Mouse (Mus musculus) embryonic facial prominence, embryonic 15.5 days (tissue): ENCODE data around the gene Ephb2. TPM values are rescaled to one million over a fixed set of nuclear protein-coding genes. Genes with fewer than 3 reads are reported as not detected.

Source experiments
- ATAC-seq: fragments of 200-750 bp; cut with Nextera tagmentation; 2 replicates; pipeline ENCODE4 v1.8.0; 2017; ENCODE audit warnings: low read depth, moderate TSS enrichment; ENCODE audit not compliant: insufficient number of reproducible peaks, low FRiP score, low TSS enrichment
- H3K27ac ChIP-seq: fragments of 300-500 bp; sonication (generic); replicated peaks from 2 replicates; pipeline ENCODE4 v1.5.1; 2015; ENCODE audit warnings: mild to moderate bottlenecking, inconsistent platforms
- H3K27me3 ChIP-seq: fragments of 300-500 bp; sonication (generic); 2 replicates; pipeline ENCODE4 v1.6.1; 2015; ENCODE audit warnings: inconsistent platforms
- H3K36me3 ChIP-seq: fragments of 300-500 bp; sonication (generic); 2 replicates; pipeline ENCODE4 v1.6.1; 2015; ENCODE audit warnings: mild to moderate bottlenecking, inconsistent platforms
- H3K4me1 ChIP-seq: fragments of 300-500 bp; sonication (generic); 2 replicates; pipeline ENCODE4 v1.6.1; 2015; ENCODE audit warnings: inconsistent platforms
- H3K4me2 ChIP-seq: fragments of 300-500 bp; sonication (generic); replicated peaks from 2 replicates; pipeline ENCODE4 v1.6.1; 2015; ENCODE audit warnings: mild to moderate bottlenecking, inconsistent platforms
- H3K4me3 ChIP-seq: fragments of 300-500 bp; sonication (generic); replicated peaks from 2 replicates; pipeline ENCODE4 v1.5.1; 2015; ENCODE audit warnings: mild to moderate bottlenecking, inconsistent platforms
- H3K9ac ChIP-seq: fragments of 300-500 bp; sonication (generic); 2 replicates; pipeline ENCODE4 v1.6.1; 2015; ENCODE audit warnings: inconsistent platforms
- H3K9me3 ChIP-seq: fragments of 300-500 bp; sonication (generic); replicated peaks from 2 replicates; pipeline ENCODE4 v1.6.1; 2016; ENCODE audit warnings: inconsistent platforms
- WGBS: fragments of 180-500 bp; shearing (Covaris S2); methylation state at CpG from one replicate; pipeline ENCODE4 v1.1.7; 2015; 5-methylcytosine and 5-hydroxymethylcytosine counted together
- polyA plus RNA-seq: library from polyadenylated mRNA; unstranded; fragments of >200 nt; fragmentation: Nextera tagmentation; extraction: Ambion mirVana; gene quantifications from 2 replicates; pipeline ENCODE4 v1.2.1, GENCODE M21; 2015

Ephb2 gene
- polyA plus RNA-seq, 1 experiment from 2014 or later, result 13.1 TPM

DNA sequence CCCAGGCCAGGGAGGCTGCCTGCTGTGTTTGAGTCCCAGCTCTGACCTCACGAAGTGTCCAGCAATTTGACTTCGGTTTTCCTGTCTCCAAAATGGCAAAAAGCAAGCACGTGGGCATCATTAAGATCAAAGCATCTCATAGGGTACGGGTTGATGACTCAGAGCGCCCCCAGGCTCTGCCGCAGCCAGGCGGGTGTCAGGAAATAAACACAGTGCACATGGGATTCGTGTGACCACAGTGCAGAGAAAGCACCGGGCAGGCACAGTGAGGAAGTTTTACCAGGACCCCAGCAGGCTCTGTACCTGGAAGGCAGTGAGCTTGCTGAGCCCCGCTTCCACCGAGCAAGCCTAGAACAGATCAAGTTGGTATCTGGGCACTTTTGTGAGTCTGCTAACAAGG lies 74.9 kb downstream of the Ephb2 start:
- 24% methylated on average over 11 of the region's 11 CpGs for WGBS
- Histone ChIP-seq H3K9ac (no peak overlapping the region), H3K27ac (0 out of 2 replicates have a peak overlapping the region, but pooled peaks have one; percentile 56), H3K4me1 (peaks cover 44% of the 10 kb centered on the region), H3K27me3 (no peaks in the 10 kb centered on the region), H3K9me3 (no peaks in the 10 kb centered on the region), H3K4me3 (no peak overlapping the region), H3K36me3 (0 out of 2 replicates have a peak, but pooled peaks cover 15% of the 10 kb centered on the region), H3K4me2 (no peak overlapping the region)
- ATAC-seq, result no peak

DNA sequence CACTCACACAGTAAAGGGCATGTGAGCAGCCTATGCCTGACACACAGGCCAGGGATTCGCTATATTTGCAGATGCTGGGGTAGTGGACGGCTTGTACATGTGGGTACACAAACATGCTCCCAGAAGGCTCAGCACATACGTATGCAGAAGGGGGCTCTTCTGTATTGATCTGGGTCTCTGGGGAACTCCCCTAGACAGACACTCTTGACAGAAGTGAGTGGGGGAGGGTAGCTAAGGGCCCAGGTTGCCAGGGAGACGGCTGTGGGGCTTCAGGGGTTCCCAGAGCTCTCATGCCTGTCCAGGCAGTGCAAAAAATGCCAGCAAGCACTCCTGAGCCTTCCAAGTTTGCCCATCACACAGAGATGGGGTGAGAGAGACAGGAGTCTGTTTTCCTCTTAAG lies 78.7 kb downstream of the Ephb2 start:
- Histone ChIP-seq H3K9me3 (no peaks in the 10 kb centered on the region), H3K27me3 (no peaks in the 10 kb centered on the region), H3K4me3 (no peak overlapping the region), H3K4me1 (peaks cover 50% of the 10 kb centered on the region), H3K36me3 (0 out of 2 replicates have a peak, but pooled peaks cover 15% of the 10 kb centered on the region), H3K9ac (no peak overlapping the region), H3K4me2 (no peak overlapping the region), H3K27ac (no peak overlapping the region)
- no peak for ATAC-seq
- 62% methylated on average over 4 of the region's 4 CpGs for WGBS

DNA sequence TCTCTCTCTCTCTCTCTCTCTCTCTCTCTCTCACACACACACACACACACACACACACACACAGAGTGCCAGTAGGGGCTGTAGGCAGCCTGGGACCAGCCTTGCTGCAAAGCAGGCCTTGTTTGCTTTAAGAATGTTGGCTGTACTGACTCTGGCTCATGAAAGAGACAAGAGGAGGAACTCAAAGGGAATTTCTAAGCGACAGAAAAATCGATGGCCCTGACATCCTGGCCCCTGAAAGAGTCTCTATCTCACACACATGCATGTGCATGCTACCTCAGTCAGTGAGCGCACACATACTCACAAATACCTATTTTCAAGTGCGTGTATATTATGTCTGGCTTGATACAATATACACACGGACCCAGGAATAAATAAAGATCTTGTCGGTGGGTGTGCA lies 79.3 kb downstream of the Ephb2 start:
- H3K27ac ChIP-seq, result no peak overlapping the region; the same call in 1 of the 2 replicates
- H3K4me1 ChIP-seq, result peaks cover 48% of the 10 kb centered on the region

DNA sequence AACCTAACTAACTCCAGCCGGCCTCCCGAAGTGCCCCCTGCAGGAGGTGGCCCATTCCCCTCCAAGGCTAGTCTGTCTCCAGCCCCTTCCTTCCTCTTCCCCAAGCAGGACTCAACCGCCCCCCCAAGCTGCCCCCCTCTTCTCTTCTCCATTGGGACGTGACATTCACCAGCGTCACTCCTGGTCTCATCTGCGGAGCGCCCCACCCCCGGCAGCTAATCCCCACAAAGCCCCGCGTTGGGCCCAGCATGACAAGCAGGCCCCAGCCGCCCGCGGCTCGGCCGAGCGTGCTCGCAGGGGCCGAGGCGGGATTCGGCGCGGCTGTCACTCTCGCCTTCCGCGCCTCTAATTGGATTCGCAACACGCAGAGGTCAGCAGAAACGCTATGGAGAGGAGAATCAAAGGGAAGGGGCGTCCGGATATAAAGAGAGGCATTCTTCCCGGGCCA lies 80.4 kb downstream of the Ephb2 start:
- Histone ChIP-seq H3K27ac (peak overlapping the region; percentile 69), H3K4me1 (peaks cover 48% of the 10 kb centered on the region)
- peak; percentile 30; the same call in 1 of the 2 replicates for ATAC-seq

More for the DNA sequence above, 79.3 kb downstream of the Ephb2 start:
- 54% methylated on average over 6 of the region's 6 CpGs for WGBS
- Histone ChIP-seq H3K27me3 (no peaks in the 10 kb centered on the region), H3K4me3 (no peak overlapping the region), H3K4me2 (no peak overlapping the region), H3K36me3 (0 out of 2 replicates have a peak, but pooled peaks cover 15% of the 10 kb centered on the region), H3K9ac (no peak overlapping the region), H3K9me3 (no peaks in the 10 kb centered on the region)
- ATAC-seq, result no peak

DNA sequence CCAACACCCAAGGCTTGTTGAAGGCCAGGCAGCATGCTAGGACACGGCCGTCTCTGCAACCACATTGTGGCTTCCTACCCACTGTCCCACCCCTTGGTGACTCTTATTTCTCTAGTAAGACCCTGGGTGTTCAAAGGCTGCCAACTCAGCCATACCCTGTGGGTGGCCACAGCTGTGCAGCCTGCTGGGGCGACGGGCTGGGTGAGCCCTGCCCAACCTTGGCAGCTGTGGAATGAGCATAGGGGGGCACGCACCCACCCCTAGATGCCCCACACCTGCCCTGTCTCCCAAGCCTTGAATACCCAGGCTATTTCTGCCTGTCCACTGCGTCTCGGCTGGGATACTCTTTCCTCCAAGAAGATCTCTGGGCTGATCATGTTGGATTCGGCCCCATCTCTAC lies 81.5 kb downstream of the Ephb2 start:
- no peaks in the 10 kb centered on the region; the same call in 1 of the 2 replicates for H3K27me3 ChIP-seq
- 0 out of 2 replicates have a peak overlapping the region, but pooled peaks have one; percentile 69 for H3K27ac ChIP-seq
- peaks cover 60% of the 10 kb centered on the region for H3K4me1 ChIP-seq
- H3K9ac ChIP-seq, result no peak overlapping the region; the same call in 1 of the 2 replicates
- no peak for ATAC-seq
- WGBS, result 67% methylated on average over 8 of the region's 8 CpGs
- no peak overlapping the region for H3K4me2 ChIP-seq
- no peaks in the 10 kb centered on the region for H3K9me3 ChIP-seq
- H3K4me3 ChIP-seq, result no peak overlapping the region
- H3K36me3 ChIP-seq, result 0 out of 2 replicates have a peak, but pooled peaks cover 11% of the 10 kb centered on the region

More for the DNA sequence above, 80.4 kb downstream of the Ephb2 start:
- H3K9me3 ChIP-seq, result no peaks in the 10 kb centered on the region
- 0 out of 2 replicates have a peak, but pooled peaks cover 15% of the 10 kb centered on the region for H3K36me3 ChIP-seq
- H3K4me2 ChIP-seq, result peak overlapping the region; percentile 52
- H3K4me3 ChIP-seq, result peak overlapping the region; percentile 32
- H3K9ac ChIP-seq, result peak overlapping the region; percentile 9
- H3K27me3 ChIP-seq, result no peaks in the 10 kb centered on the region; the same call in 1 of the 2 replicates
- 1% methylated on average over 31 of the region's 31 CpGs for WGBS

DNA sequence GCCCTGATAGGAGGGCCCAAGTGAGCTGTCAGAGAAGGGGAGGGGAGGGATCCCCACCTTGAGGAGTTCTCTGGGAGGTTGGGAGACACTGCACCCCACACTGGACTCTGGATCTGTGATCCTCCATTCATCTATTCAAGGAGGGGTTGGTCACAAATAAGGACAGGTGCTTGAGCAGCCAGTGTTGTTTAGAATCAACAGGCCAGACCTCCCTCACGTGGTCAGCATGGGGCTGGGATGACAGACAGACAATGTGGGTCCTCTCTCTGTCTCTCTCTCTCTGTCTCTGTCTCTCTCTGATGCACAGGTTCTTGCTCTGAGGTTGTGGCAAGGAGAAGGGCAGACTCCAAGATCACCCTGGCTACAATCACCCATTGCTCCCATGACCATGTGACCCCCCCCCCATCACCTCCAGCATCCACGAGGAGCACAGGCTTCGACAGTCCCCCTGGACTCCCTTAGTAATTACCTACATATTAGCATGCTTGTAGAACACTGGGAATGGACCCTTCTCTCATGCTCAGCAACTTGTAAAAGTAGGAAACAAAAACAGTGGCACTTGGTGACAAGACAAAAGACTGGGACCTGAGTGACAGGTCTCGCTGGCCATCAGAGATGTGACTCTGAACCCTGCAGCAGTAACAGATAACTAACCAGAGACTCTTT lies 84.3 kb downstream of the Ephb2 start:
- peaks cover 60% of the 10 kb centered on the region for H3K4me1 ChIP-seq

DNA sequence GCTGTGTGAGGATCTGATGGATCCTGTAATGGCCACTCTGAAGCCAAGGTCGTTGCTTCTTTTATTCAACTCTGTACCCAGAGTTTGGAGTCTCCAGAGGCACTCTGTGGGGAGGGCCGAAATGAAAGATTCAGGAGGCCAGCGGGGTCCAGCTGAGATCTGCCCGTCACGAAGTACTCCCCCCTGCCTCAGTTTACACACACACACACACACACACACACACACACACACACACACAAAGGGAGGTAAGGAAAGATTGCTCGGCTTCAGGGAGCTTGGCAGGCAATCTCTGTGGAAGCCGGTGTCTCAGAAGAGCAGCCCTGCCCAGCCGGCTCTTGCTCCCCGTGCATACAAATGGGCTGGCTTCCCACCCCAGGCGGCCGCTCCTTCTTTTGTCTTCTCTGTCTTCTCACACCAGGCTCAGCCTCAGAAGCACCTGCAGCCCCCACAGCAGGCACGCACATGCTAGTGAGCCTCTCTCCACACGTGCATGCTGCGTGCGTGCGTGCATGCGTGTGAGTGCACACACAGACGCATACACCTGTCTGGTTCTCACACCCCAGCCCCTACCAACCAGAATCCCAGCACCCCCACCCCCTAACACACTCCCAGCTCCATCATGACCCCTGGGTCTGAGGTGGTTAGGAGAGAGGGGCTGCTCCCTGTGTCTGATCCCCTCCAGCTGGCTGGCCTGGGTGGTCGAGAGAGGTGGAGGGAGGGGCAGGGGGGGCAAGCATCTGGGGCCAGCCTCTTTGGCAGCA lies 85.0 kb downstream of the Ephb2 start:
- 16% methylated on average over 19 of the region's 19 CpGs for WGBS
- H3K9me3 ChIP-seq, result no peaks in the 10 kb centered on the region
- no peaks in the 10 kb centered on the region; the same call in 1 of the 2 replicates for H3K27me3 ChIP-seq
- no peak overlapping the region for H3K27ac ChIP-seq
- no peak overlapping the region for H3K4me2 ChIP-seq
- no peak overlapping the region for H3K4me3 ChIP-seq
- H3K36me3 ChIP-seq, result no peaks in the 10 kb centered on the region
- no peak overlapping the region for H3K9ac ChIP-seq
- no peak for ATAC-seq
- peaks cover 54% of the 10 kb centered on the region for H3K4me1 ChIP-seq

More for the DNA sequence above, 84.3 kb downstream of the Ephb2 start:
- 42% methylated on average over 4 of the region's 4 CpGs for WGBS
- H3K36me3 ChIP-seq, result no peaks in the 10 kb centered on the region
- H3K4me2 ChIP-seq, result no peak overlapping the region
- H3K9ac ChIP-seq, result no peak overlapping the region
- H3K9me3 ChIP-seq, result no peaks in the 10 kb centered on the region
- H3K4me3 ChIP-seq, result no peak overlapping the region
- ATAC-seq, result no peak
- H3K27ac ChIP-seq, result no peak overlapping the region
- H3K27me3 ChIP-seq, result no peaks in the 10 kb centered on the region; the same call in 1 of the 2 replicates

DNA sequence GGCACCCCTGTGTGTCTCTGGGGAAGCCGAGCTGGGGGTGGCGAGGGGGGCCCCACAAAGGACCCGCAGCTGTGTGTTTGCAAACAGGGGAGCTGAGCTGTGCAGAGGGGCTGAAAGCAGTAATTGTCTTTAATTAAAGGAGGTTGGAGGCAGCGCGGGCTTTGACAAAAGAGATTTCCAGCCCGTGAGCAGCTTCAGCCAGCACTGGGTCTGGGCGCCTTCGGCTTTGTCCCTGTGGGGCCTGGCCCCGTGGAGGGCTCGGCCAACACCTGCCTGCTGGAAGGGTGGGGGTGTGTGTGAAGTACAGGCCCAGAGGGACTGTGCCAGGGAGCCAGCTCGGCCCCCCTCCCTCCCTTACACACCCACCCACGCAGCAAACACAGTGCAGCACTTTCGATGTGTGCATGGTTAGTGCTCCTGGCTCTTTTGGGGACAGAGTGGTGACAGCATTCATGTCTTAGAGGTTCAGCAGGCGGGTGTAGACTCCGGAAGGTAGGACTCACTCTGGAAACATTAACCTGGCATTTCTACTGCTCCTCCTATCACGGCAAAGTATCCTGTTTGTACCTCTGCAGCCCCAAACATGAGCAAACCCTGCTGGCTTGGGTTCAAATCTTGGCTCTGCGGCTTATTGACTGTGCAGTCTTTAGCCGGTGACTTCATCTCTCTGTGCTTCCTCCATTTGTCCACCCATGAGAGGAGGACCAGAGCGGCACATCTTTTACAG lies 85.8 kb downstream of the Ephb2 start:
- Histone ChIP-seq H3K4me1 (peaks cover 47% of the 10 kb centered on the region), H3K9me3 (no peaks in the 10 kb centered on the region), H3K27ac (no peak overlapping the region; the same call in 1 of the 2 replicates), H3K9ac (no peak overlapping the region), H3K36me3 (no peaks in the 10 kb centered on the region), H3K4me2 (no peak overlapping the region), H3K4me3 (no peak overlapping the region), H3K27me3 (no peaks in the 10 kb centered on the region; the same call in 1 of the 2 replicates)
- WGBS, result 30% methylated on average over 18 of the region's 19 CpGs
- ATAC-seq, result 0 out of 2 replicates have a peak, but pooled peaks have one; percentile 8

DNA sequence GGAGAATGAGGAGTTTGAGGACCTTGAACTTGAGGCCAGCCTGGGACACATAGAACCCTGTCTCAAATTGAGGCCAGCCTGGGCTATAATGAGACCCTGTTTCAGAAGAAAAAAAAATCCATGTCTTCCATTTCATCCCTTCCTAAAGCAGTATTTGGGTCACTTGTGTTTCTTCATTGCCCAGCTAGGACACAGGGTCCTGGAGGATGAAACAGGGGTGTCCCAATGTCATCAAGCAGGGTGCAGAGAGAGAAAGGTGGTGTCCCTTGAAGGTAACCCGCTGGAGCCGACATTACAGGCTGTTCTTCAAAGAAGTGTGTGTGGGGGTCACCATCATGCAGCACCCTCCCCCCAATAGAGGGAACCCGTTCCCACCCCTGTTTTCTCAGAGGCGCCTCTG lies 86.4 kb downstream of the Ephb2 start:
- ATAC-seq, result no peak
- 35% methylated on average over 4 of the region's 4 CpGs for WGBS
- Histone ChIP-seq H3K36me3 (no peaks in the 10 kb centered on the region), H3K9me3 (no peaks in the 10 kb centered on the region), H3K9ac (no peak overlapping the region), H3K4me1 (peaks cover 41% of the 10 kb centered on the region), H3K27me3 (no peaks in the 10 kb centered on the region; the same call in 1 of the 2 replicates), H3K27ac (no peak overlapping the region; the same call in 1 of the 2 replicates), H3K4me2 (no peak overlapping the region), H3K4me3 (no peak overlapping the region)

DNA sequence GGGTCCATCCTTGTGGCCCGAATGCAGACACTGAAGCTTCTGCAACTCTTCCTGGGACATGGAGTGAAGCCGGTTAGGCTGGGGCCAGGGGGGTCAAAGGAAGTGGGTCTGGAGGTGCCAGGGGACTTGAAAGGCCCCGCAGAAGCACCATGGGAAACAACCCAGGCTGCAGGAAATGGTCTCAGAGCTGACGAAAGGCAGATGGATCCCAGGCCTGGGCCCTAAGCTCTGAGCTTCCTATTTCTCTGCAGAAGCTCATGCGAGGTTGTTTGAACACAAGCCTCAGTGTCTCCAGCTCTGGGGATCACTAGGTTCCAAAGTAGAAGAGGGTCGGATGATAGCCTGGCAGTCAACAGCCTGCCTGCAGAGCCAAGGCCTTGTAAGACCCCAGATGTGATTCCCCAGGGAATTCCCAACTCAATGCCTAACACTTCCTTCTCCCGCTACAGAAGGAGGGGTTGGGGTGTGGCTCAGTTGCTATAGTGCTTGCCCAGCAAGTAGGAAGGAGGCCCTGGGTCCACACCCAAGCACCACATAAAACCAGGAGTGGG lies 86.9 kb downstream of the Ephb2 start:
- Histone ChIP-seq H3K9ac (no peak overlapping the region), H3K27ac (peak overlapping the region; percentile 51; the same call in 1 of the 2 replicates), H3K27me3 (no peaks in the 10 kb centered on the region; the same call in 1 of the 2 replicates), H3K9me3 (no peaks in the 10 kb centered on the region), H3K36me3 (no peaks in the 10 kb centered on the region), H3K4me2 (no peak overlapping the region), H3K4me3 (no peak overlapping the region), H3K4me1 (peaks cover 40% of the 10 kb centered on the region)
- no peak for ATAC-seq
- whole genome bisulfite sequencing, result 48% methylated on average over 7 of the region's 7 CpGs
